Mouse (Mus musculus): ENCODE data around the gene Tmem131.

- TF ChIP-seq CTCF (IDR thresholded peaks at IDR 0.05; ENCODE audit: low read depth) (peak; percentile 15; the same call in 1 of the 2 replicates), EP300 (optimal IDR thresholded peaks at IDR 0.05) (no peak)
These were observed 161.0 kb downstream of the Tmem131 start for GRCm38 (mm10) chr1:36782476-36782875.

Data from stomach, postnatal 0 days (tissue).